Mouse (Mus musculus): ENCODE measurements at regions not wholly inside any gene's neighbourhood (a gene's known extent, or its start where the extent isn't known, plus 50 kb on each side); places are given as distances from the start of the nearest gene placed in this dataset.

DNA sequence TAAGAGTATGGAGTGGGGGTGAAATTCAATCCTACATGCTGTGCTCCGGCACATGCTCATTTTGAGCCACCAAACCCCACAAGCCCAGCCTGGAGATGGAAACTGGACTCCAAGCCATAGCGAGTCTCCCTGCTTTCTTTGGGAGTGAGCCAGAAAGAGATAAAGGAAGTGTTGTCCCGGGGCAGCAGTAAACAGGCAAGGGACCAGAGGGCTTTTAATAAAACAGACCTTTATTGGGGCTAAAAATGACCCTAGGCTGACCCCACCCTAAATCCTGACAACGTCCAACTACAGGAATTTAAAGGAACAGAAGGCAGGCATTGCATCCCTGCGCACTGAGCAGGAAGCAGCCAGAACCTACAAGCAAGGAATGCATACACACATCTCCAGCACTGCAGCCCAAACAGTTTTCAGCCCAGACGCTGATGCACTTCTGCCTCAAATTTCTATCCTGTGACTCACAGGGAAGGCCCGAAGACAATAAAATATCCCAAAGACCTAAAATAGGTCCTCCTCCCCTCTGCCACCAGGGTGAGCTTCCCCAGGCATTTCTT is 87.9 kb upstream of the Ankrd1 start:
- TF ChIP-seq POU5F1 (IDR thresholded peaks at IDR 0.05; ENCODE audit: borderline replicate concordance, low read length) (no peak), CTCF (conservative IDR thresholded peaks at IDR 0.05; ENCODE audit: low read length) (no peak), NANOG (IDR thresholded peaks at IDR 0.05; ENCODE audit: borderline replicate concordance, low read length) (no peak)
- H3K9me3 ChIP-seq (ENCODE audit: low read length), result no peaks in the 10 kb centered on the region
- H3K4me3 ChIP-seq (replicated peaks; ENCODE audit: low read length), result no peak overlapping the region
- H3K36me3 ChIP-seq (ENCODE audit: insufficient read depth, low read length), result no peaks in the 10 kb centered on the region
- H3K4me1 ChIP-seq (replicated peaks; ENCODE audit: low read depth, low read length), result no peaks in the 10 kb centered on the region
- no peaks in the 10 kb centered on the region for H3K27me3 ChIP-seq (ENCODE audit: insufficient read depth, low read length)

DNA sequence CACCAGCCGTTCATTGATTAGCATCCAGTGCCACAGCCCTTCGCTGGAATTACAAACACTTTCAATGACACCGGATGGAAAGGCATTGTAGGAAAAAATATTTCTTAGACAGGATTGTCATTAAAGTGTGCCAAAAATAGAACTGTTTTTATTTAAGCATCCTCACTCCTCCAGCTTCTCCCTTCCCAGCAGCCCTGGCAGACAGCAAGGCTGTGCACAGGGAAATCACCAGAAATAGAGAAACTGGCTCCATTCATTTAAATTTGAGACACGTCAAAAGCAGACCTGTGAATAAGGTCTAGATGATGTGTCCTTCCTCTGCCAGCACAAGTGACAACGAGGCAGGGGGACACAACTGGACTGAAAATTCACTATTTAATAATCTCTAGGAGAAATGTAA is 88.5 kb upstream of the Ankrd1 start:
- H3K4me1 ChIP-seq (replicated peaks; ENCODE audit: low read depth, low read length), result no peaks in the 10 kb centered on the region
- no peak overlapping the region for H3K4me3 ChIP-seq (replicated peaks; ENCODE audit: low read length)
- H3K27me3 ChIP-seq (ENCODE audit: insufficient read depth, low read length), result no peaks in the 10 kb centered on the region
- H3K9me3 ChIP-seq (ENCODE audit: low read length), result no peaks in the 10 kb centered on the region
- TF ChIP-seq CTCF (conservative IDR thresholded peaks at IDR 0.05; ENCODE audit: low read length) (no peak), POU5F1 (IDR thresholded peaks at IDR 0.05; ENCODE audit: borderline replicate concordance, low read length) (no peak), NANOG (IDR thresholded peaks at IDR 0.05; ENCODE audit: borderline replicate concordance, low read length) (no peak)
- H3K36me3 ChIP-seq (ENCODE audit: insufficient read depth, low read length), result no peaks in the 10 kb centered on the region

DNA sequence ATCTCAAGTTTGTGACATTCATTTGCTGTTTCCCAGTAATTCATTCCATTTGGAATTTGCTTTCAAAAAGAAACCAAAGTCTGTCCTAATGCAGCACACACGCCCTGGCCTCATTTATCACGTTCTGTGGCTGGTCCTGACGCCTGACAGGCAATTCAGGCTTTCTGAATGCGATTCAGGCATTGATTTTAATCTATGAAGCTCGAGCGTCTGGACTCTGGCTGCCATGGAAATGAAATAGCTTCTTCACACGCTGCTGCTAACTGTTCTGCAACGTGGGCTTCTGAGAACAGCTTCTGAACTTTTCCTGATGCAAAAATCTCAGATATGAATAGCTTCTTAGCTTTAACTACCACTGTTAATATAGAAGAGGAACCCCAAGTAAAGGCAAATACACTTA is 93.6 kb upstream of the Ankrd1 start:
- no peaks in the 10 kb centered on the region for H3K36me3 ChIP-seq (ENCODE audit: insufficient read depth, low read length)
- no peak overlapping the region for H3K4me3 ChIP-seq (replicated peaks; ENCODE audit: low read length)
- TF ChIP-seq NANOG (IDR thresholded peaks at IDR 0.05; ENCODE audit: borderline replicate concordance, low read length), result no peak
- no peak for TF ChIP-seq CTCF (conservative IDR thresholded peaks at IDR 0.05; ENCODE audit: low read length)
- no peak for TF ChIP-seq POU5F1 (IDR thresholded peaks at IDR 0.05; ENCODE audit: borderline replicate concordance, low read length)
- H3K4me1 ChIP-seq (replicated peaks; ENCODE audit: low read depth, low read length), result no peaks in the 10 kb centered on the region
- no peaks in the 10 kb centered on the region for H3K27me3 ChIP-seq (ENCODE audit: insufficient read depth, low read length)
- H3K9me3 ChIP-seq (ENCODE audit: low read length), result peaks cover 9% of the 10 kb centered on the region; the same call in 1 of the 2 replicates

DNA sequence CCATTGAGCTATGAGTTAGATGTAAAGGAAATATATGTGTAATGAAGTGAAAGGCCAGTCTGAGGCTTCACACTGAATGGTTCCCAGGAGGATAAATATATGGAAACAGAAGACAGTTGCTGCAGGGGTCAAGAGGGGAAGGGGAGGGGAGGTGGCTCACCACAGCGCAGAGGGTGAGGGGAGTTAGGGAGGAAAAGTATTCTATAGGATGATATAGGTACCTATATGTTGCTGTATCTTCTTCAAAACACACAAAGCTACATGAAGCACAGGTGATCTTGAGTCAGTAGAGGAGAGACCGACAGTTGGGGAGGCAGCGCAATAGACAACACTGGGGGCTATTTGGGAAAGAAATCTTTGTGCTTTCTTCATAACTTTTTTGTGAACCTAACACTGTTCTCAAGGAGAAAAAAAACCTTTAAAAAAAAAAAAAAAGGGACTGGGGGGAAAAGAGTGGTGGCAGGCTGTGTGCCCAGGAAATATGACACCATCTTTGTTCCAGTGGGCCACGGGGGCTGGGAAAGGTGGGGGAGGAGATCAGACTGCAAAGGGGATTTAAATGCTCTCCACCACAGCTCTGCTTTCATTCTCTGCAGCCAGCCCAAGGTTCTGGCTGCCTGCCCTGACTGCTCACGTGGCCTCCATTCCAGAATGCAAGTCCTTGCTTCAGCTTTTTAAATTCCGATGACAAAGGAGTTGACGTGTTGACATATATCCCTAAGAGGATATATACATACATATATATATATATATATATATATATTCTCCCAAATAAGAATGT is 94.5 kb upstream of the Ankrd1 start:
- Histone ChIP-seq H3K36me3 (ENCODE audit: insufficient read depth, low read length) (no peaks in the 10 kb centered on the region), H3K4me1 (replicated peaks; ENCODE audit: low read depth, low read length) (no peaks in the 10 kb centered on the region), H3K27me3 (ENCODE audit: insufficient read depth, low read length) (no peaks in the 10 kb centered on the region), H3K9me3 (ENCODE audit: low read length) (peaks cover 9% of the 10 kb centered on the region; the same call in 1 of the 2 replicates), H3K4me3 (replicated peaks; ENCODE audit: low read length) (no peak overlapping the region)
- TF ChIP-seq NANOG (IDR thresholded peaks at IDR 0.05; ENCODE audit: borderline replicate concordance, low read length), result no peak
- TF ChIP-seq CTCF (conservative IDR thresholded peaks at IDR 0.05; ENCODE audit: low read length), result no peak
- TF ChIP-seq POU5F1 (IDR thresholded peaks at IDR 0.05; ENCODE audit: borderline replicate concordance, low read length), result no peak

DNA sequence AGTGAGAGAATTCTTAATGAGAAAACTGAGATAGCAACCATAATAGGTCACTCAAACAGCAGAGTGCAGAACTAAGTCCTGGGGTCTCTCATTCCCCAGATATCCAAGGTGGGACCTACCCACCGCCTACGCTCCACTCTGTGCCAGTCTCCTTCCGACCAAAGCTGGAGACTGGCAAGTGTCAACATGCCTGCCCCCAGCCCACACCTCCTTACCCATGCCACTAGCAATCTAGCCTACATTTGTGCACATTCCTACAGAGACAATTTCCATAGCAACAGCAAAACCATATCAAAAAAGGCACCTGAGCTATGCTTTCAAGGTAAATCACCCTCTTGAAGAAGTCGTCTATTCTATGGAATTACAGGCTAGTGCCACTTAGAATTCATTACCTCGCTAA is 97.3 kb upstream of the Ankrd1 start:
- no peak for TF ChIP-seq CTCF (conservative IDR thresholded peaks at IDR 0.05; ENCODE audit: low read length)
- TF ChIP-seq NANOG (IDR thresholded peaks at IDR 0.05; ENCODE audit: borderline replicate concordance, low read length), result no peak
- Histone ChIP-seq H3K27me3 (ENCODE audit: insufficient read depth, low read length) (no peaks in the 10 kb centered on the region), H3K36me3 (ENCODE audit: insufficient read depth, low read length) (no peaks in the 10 kb centered on the region)

DNA sequence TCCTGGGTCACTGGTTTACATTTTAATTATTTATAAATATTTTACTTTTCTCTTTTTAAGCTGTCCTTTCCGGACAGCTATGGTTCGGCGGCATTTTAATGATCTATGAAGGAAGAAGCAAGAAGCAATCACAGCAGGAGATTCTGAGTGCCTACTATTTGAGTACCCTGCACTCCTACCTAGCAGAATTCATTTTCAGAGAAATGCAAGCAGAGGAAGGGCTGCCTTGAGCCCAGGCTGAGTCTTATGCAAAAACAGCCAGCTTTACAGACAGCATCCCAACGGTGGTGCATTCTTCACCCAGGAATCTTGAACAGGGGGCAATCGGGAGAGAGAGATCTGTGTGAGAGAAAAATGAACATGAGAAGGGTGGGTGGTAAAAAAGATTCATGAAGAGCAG is 97.7 kb upstream of the Ankrd1 start:
- Histone ChIP-seq H3K4me1 (replicated peaks; ENCODE audit: low read depth, low read length) (no peaks in the 10 kb centered on the region), H3K4me3 (replicated peaks; ENCODE audit: low read length) (no peak overlapping the region), H3K36me3 (ENCODE audit: insufficient read depth, low read length) (no peaks in the 10 kb centered on the region), H3K9me3 (ENCODE audit: low read length) (peaks cover 9% of the 10 kb centered on the region; the same call in 1 of the 2 replicates), H3K27me3 (ENCODE audit: insufficient read depth, low read length) (no peaks in the 10 kb centered on the region)
- no peak for TF ChIP-seq POU5F1 (IDR thresholded peaks at IDR 0.05; ENCODE audit: borderline replicate concordance, low read length)
- no peak for TF ChIP-seq CTCF (conservative IDR thresholded peaks at IDR 0.05; ENCODE audit: low read length)
- no peak for TF ChIP-seq NANOG (IDR thresholded peaks at IDR 0.05; ENCODE audit: borderline replicate concordance, low read length)

More for the DNA sequence above, 97.3 kb upstream of the Ankrd1 start:
- Histone ChIP-seq H3K4me3 (replicated peaks; ENCODE audit: low read length) (no peak overlapping the region), H3K9me3 (ENCODE audit: low read length) (peaks cover 9% of the 10 kb centered on the region; the same call in 1 of the 2 replicates), H3K4me1 (replicated peaks; ENCODE audit: low read depth, low read length) (no peaks in the 10 kb centered on the region)

DNA sequence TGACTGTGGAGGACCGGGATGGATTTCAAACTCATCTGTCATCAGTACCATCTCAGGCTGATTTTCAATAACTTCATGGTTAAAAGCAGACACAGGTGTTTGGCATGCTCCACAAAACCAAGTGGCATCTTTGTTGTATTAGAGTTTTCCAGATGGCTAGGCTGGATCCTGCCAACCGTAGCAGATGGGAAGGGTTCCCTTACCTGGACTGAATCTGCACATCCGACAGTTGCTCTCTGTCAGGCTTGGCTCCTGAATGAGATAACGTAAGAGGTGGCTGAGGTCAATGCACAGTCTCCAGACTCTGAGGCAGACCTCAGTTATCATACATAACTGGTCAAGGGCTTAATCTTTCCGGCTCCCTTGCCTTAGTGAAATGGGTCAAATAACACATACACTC is 99.0 kb upstream of the Ankrd1 start:
- no peaks in the 10 kb centered on the region for H3K4me1 ChIP-seq (replicated peaks; ENCODE audit: low read depth, low read length)
- TF ChIP-seq POU5F1 (IDR thresholded peaks at IDR 0.05; ENCODE audit: borderline replicate concordance, low read length), result no peak
- TF ChIP-seq CTCF (conservative IDR thresholded peaks at IDR 0.05; ENCODE audit: low read length), result no peak
- TF ChIP-seq NANOG (IDR thresholded peaks at IDR 0.05; ENCODE audit: borderline replicate concordance, low read length), result no peak
- no peak overlapping the region for H3K4me3 ChIP-seq (replicated peaks; ENCODE audit: low read length)
- H3K36me3 ChIP-seq (ENCODE audit: insufficient read depth, low read length), result no peaks in the 10 kb centered on the region
- peaks cover 9% of the 10 kb centered on the region; the same call in 1 of the 2 replicates for H3K9me3 ChIP-seq (ENCODE audit: low read length)
- no peaks in the 10 kb centered on the region for H3K27me3 ChIP-seq (ENCODE audit: insufficient read depth, low read length)

DNA sequence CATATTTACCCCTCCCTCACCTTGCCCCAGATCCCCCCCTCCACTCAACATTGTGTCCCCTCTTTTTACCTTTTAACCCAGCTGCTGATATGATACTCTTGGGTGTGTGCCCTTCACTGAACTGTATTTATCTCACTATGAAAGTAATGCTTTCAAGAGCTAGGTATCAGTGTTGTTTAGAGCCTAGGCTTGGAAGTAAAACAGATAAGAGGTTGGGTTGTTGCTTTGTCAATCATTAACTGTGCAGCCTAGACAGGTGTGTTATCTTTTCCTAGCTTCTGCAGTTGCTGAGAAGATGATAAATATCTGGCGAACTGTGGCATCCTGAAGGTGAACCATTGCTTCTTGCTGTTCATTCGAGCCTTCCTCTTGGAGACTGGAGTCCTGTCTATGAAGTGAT is 101.2 kb upstream of the Ankrd1 start:
- 0 out of 2 replicates have a peak, but pooled peaks cover 4% of the 10 kb centered on the region for H3K9me3 ChIP-seq (ENCODE audit: low read length)
- peaks cover 5% of the 10 kb centered on the region; the same call in 1 of the 2 replicates for H3K27me3 ChIP-seq (ENCODE audit: insufficient read depth, low read length)
- no peaks in the 10 kb centered on the region for H3K4me1 ChIP-seq (replicated peaks; ENCODE audit: low read depth, low read length)
- no peaks in the 10 kb centered on the region for H3K36me3 ChIP-seq (ENCODE audit: insufficient read depth, low read length)
- TF ChIP-seq NANOG (IDR thresholded peaks at IDR 0.05; ENCODE audit: borderline replicate concordance, low read length), result no peak
- TF ChIP-seq CTCF (conservative IDR thresholded peaks at IDR 0.05; ENCODE audit: low read length), result no peak
- TF ChIP-seq POU5F1 (IDR thresholded peaks at IDR 0.05; ENCODE audit: borderline replicate concordance, low read length), result no peak
- no peak overlapping the region for H3K4me3 ChIP-seq (replicated peaks; ENCODE audit: low read length)

All from E14TG2a.4 (cell line).